Mouse (Mus musculus): ENCODE measurements around the gene Gm21921.
"Not testable (repeated sequence)": the region's sequence is repeated elsewhere in the genome, so short reads cannot be mapped to it uniquely, and the experiment has no call there.

The Gm21921 gene

GRCm38 (mm10) chrY:24796143-24796542 is at the start of gene Gm21921:
TSS of gene Gm21921 (minus strand) at chrY:24796243.
- DNase-seq (ENCODE audit: low spot score), result not testable (repeated sequence)
